Mouse (Mus musculus) limb, embryonic 14.5 days (tissue): ENCODE data around the gene Catsperd. TPM values are rescaled to one million over a fixed set of nuclear protein-coding genes. Genes with fewer than 3 reads are reported as not detected.
"Not testable (repeated sequence)": the region's sequence is repeated elsewhere in the genome, so short reads cannot be mapped to it uniquely, and the experiment has no call there.

Experiments used
- ATAC-seq: fragments of 200-750 bp; cut with Nextera tagmentation; 2 replicates; pipeline ENCODE4 v1.8.0; 2017; ENCODE audit warnings: low read depth, moderate number of reproducible peaks, moderate TSS enrichment; ENCODE audit not compliant: low FRiP score
- DNase-seq: peaks from one replicate; pipeline ENCODE4 v3.0.0-alpha.2; 2015; ENCODE audit warnings: low spot score
- H3K27ac ChIP-seq: fragments of 300-500 bp; sonication (generic); replicated peaks from 2 replicates; pipeline ENCODE4 v1.5.1; 2014; ENCODE audit warnings: low read depth, mild to moderate bottlenecking, low read length, moderate library complexity, mixed read lengths
- H3K27me3 ChIP-seq: fragments of 300-500 bp; sonication (generic); 2 replicates; pipeline ENCODE4 v1.6.1; 2014; ENCODE audit warnings: low read length, mixed read lengths; ENCODE audit not compliant: control insufficient read depth, insufficient read depth
- H3K36me3 ChIP-seq: fragments of 300-500 bp; sonication (generic); 2 replicates; pipeline ENCODE4 v1.6.1; 2014; ENCODE audit warnings: mild to moderate bottlenecking, low read length, moderate library complexity, mixed read lengths; ENCODE audit not compliant: control insufficient read depth, insufficient read depth
- H3K4me1 ChIP-seq: fragments of 300-500 bp; sonication (generic); 2 replicates; pipeline ENCODE4 v1.6.1; 2014; ENCODE audit warnings: antibody characterized with exemption, low read length, mixed read lengths; ENCODE audit not compliant: control insufficient read depth, insufficient read depth
- H3K4me2 ChIP-seq: fragments of 300-500 bp; sonication (generic); replicated peaks from 2 replicates; pipeline ENCODE4 v1.6.1; 2014; ENCODE audit warnings: low read depth, mild to moderate bottlenecking, low read length, moderate library complexity; ENCODE audit not compliant: severe bottlenecking
- H3K4me3 ChIP-seq: fragments of 300-500 bp; sonication (generic); replicated peaks from 2 replicates; pipeline ENCODE4 v1.5.1; 2014; ENCODE audit warnings: low read length
- H3K9ac ChIP-seq: fragments of 300-500 bp; sonication (generic); 2 replicates; pipeline ENCODE4 v1.6.1; 2014; ENCODE audit warnings: mild to moderate bottlenecking, low read depth, low read length, moderate library complexity; ENCODE audit not compliant: severe bottlenecking
- H3K9me3 ChIP-seq: fragments of 300-500 bp; sonication (generic); 2 replicates; pipeline ENCODE4 v1.6.1; 2016; ENCODE audit warnings: low read length; ENCODE audit not compliant: control insufficient read depth
- POLR2A ChIP-seq: fragments of 200-500 bp; IDR thresholded peaks from 2 replicates; pipeline ENCODE4 v1.8.0; 2012; ENCODE audit warnings: inconsistent platforms, mild to moderate bottlenecking, moderate library complexity, borderline replicate concordance; ENCODE audit not compliant: insufficient read depth, insufficient read length; ENCODE audit errors: extremely low read depth
- WGBS: fragments of 180-500 bp; shearing (Covaris S2); extraction: QIAGEN DNeasy Blood & Tissue Kit; methylation state at CpG from one replicate; pipeline ENCODE4 v1.1.7; 2014; 5-methylcytosine and 5-hydroxymethylcytosine counted together
- polyA plus RNA-seq, 2 experiments: library from polyadenylated mRNA; depleted of rRNA in 1 of 2; stranded (reverse) in 1 of 2; unstranded in 1 of 2; fragments of >200 nt; fragmentation: Nextera tagmentation in 1 of 2; extraction: Ambion mirVana in 1 of 2; gene quantifications; 2 replicates each; pipeline versions ENCODE4 v1.2.1 to v1.2.3; 2012 to 2014

The Catsperd gene
- polyA plus RNA-seq, 2 experiments, result 0.48 to 1.0 TPM

GRCm38 (mm10) chr17:56608699-56609098 lies 19.2 kb upstream of the Catsperd start:
- 40% methylated on average over 5 of the region's 5 CpGs for WGBS
- ATAC-seq, result no peak
- H3K36me3 ChIP-seq, result peaks cover 39% of the 10 kb centered on the region
- no peaks in the 10 kb centered on the region for H3K27me3 ChIP-seq
- peak overlapping the region; percentile 57 for H3K9ac ChIP-seq
- DNase-seq, result no peak
- peak overlapping the region; percentile 67 for H3K4me2 ChIP-seq
- H3K27ac ChIP-seq, result no peak overlapping the region
- peak overlapping the region; percentile 52 for H3K4me3 ChIP-seq
- no peak for TF ChIP-seq POLR2A
- peaks cover 12% of the 10 kb centered on the region; the same call in 1 of the 2 replicates for H3K4me1 ChIP-seq
- H3K9me3 ChIP-seq, result no peaks in the 10 kb centered on the region

GRCm38 (mm10) chr17:56609452-56610171 lies 18.3 kb upstream of the Catsperd start, which contains the start of gene 2410015M20Rik:
Gene 2410015M20Rik, minus strand, starts transcription at chr17:56609771.
- peak; percentile 98 for DNase-seq
- Histone ChIP-seq H3K27ac (peak within 1 kb of the TSS; percentile 69), H3K4me1 (peaks cover 16% of the 10 kb centered on the region), H3K9me3 (no peaks in the 10 kb centered on the region), H3K36me3 (peaks cover 35% of the 10 kb centered on the region), H3K9ac (peak within 1 kb of the TSS; percentile 57), H3K4me3 (peak within 1 kb of the TSS; percentile 52), H3K27me3 (no peaks in the 10 kb centered on the region), H3K4me2 (peak within 1 kb of the TSS; percentile 67)
- WGBS, result 1% methylated on average over 44 of the region's 44 CpGs
- no peak for TF ChIP-seq POLR2A
- ATAC-seq, result peak; percentile 89

- Histone ChIP-seq H3K27ac (no peak overlapping the region), H3K9me3 (no peaks in the 10 kb centered on the region), H3K9ac (no peak overlapping the region), H3K4me1 (peaks cover 22% of the 10 kb centered on the region), H3K36me3 (peaks cover 35% of the 10 kb centered on the region), H3K4me2 (no peak overlapping the region), H3K4me3 (no peak overlapping the region), H3K27me3 (no peaks in the 10 kb centered on the region)
- no peak for TF ChIP-seq POLR2A
- no peak for DNase-seq
- 66% methylated on average over 2 of the region's 2 CpGs for WGBS
- no peak for ATAC-seq
These were observed 16.6 kb upstream of the Catsperd start for GRCm38 (mm10) chr17:56611323-56611722.

- WGBS, result 16% methylated on average over 14 of the region's 14 CpGs
- Histone ChIP-seq H3K4me2 (0 out of 2 replicates have a peak overlapping the region, but pooled peaks have one; percentile 3), H3K9me3 (no peaks in the 10 kb centered on the region), H3K36me3 (peaks cover 34% of the 10 kb centered on the region), H3K4me1 (peaks cover 22% of the 10 kb centered on the region), H3K9ac (no peak overlapping the region), H3K27ac (no peak overlapping the region), H3K27me3 (no peaks in the 10 kb centered on the region), H3K4me3 (no peak overlapping the region)
- TF ChIP-seq POLR2A, result no peak
- ATAC-seq (no peak), DNase-seq (no peak)
These were observed 15.9 kb upstream of the Catsperd start for GRCm38 (mm10) chr17:56611861-56612564.

GRCm38 (mm10) chr17:56612565-56612939 lies 15.4 kb upstream of the Catsperd start:
- H3K4me2 ChIP-seq, H3K4me3 ChIP-seq, H3K27me3 ChIP-seq, ATAC-seq, H3K27ac ChIP-seq, H3K9me3 ChIP-seq, H3K9ac ChIP-seq, DNase-seq: not testable (repeated sequence)
- H3K4me1 ChIP-seq, result peaks cover 22% of the 10 kb centered on the region
- H3K36me3 ChIP-seq, result peaks cover 34% of the 10 kb centered on the region
- WGBS, result 78% methylated on average over 10 of the region's 10 CpGs
